Mouse (Mus musculus) ES-E14 (cell line): Measurements from ENCODE around the gene Cdh13.

ENCODE experiments used
- CHD2 ChIP-seq: IDR thresholded peaks from 2 replicates; pipeline ENCODE4 v1.6.1; 2014; ENCODE audit warnings: mild to moderate bottlenecking, low read depth, low read length, inconsistent platforms
- HCFC1 ChIP-seq: IDR thresholded peaks from 2 replicates; pipeline ENCODE4 v1.6.1; 2012; ENCODE audit warnings: low read length, inconsistent platforms, borderline replicate concordance; ENCODE audit not compliant: insufficient read depth
- MAFK ChIP-seq: IDR thresholded peaks from 2 replicates; pipeline ENCODE4 v1.6.1; 2014; ENCODE audit warnings: mild to moderate bottlenecking, low read depth, low read length, inconsistent platforms; ENCODE audit not compliant: insufficient read depth
- ZNF384 ChIP-seq: IDR thresholded peaks from 2 replicates; pipeline ENCODE4 v1.6.1; 2012; ENCODE audit warnings: low read depth, low read length, inconsistent platforms

DNA sequence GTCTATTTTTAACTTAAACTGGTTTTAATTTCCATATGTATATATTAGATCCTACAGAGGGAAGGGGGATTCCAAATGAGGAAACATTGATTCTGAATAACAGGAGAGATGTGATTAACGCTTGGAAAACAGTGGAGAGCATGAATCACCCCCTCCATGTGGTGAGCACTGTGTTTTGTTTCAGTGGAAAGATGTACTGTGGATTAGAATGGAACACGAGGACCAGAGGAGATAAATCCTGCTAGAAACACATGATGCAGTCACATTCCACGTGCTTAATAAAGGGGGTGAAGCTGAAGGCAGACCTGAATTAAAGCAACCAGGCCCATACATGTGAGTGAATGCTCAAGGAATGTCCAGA lies 235.2 kb downstream of the Cdh13 start:
- TF ChIP-seq HCFC1 (no peak), ZNF384 (no peak), CHD2 (no peak), MAFK (no peak)
